Mouse (Mus musculus) activated CD4-positive, CD25-positive, alpha-beta regulatory T cell (primary cell): ENCODE results near the gene Ankrd55. TPM values are rescaled to one million over a fixed set of nuclear protein-coding genes. Genes with fewer than 3 reads are reported as not detected.

Source experiments
- polyA plus RNA-seq, 2 experiments: library from polyadenylated mRNA; unstranded; fragments of 100-300 nt; shearing (Covaris generic); gene quantifications; one replicate each; pipeline ENCODE4 v1.2.1; 2017

Ankrd55 gene
- polyA plus RNA-seq, result 10 to 100 TPM in 1 of 2 experiments, 1 to 10 TPM in 1; 9.7 to 12.8 TPM

GRCm38 (mm10) chr13:112288225-112289178, at the start of gene Ankrd55:
TSS of gene Ankrd55 (plus strand) at chr13:112288451.

Other genes with a start within 250 kb of the Ankrd55 start
- gene Il6st, start 175.6 kb downstream of the Ankrd55 start, polyA plus RNA-seq, result 100 to 1,000 TPM in 1 of 2 experiments, 10 to 100 TPM in 1; 72.5 to 114 TPM